Mouse (Mus musculus) gonadal fat pad, adult 2 months (tissue): Measurements from ENCODE around the gene Gng8. TPM values are rescaled to one million over a fixed set of nuclear protein-coding genes. Genes with fewer than 3 reads are reported as not detected.

ENCODE experiments used
- DNase-seq: peaks from one replicate; pipeline ENCODE4 v3.0.0-alpha.2; 2012; ENCODE audit warnings: low read depth
- polyA plus RNA-seq: library from polyadenylated mRNA; depleted of rRNA; stranded (reverse); fragments of >200 nt; gene quantifications from 2 replicates; pipeline ENCODE4 v1.2.3, GENCODE M21; 2012

The Gng8 gene
- polyA plus RNA-seq, 1 experiment, result 15.3 TPM

GRCm38 (mm10) chr7:16908367-16908766 is 16.8 kb downstream of the Gng8 start:
- no peak for DNase-seq

DNA sequence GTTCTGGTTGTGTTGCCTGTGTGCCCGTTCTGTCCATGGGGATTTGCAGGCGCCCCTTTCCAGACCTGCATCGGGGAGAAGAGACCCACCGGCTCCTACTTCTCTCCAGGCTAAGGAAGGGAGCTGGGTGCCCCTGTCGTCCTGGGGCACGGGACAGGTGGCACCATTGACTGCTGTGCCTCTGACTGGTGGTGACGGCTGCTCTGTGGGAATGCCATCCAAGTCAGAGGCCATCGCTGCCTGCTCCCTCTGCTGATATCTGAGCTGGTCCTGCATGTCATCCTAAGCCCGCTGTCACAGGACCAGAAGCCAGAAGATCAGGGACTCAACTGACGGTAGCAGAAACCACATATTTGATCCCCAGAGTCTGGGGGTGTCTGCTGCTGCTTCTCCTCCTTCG is 17.3 kb downstream of the Gng8 start:
- DNase-seq, result no peak

DNA sequence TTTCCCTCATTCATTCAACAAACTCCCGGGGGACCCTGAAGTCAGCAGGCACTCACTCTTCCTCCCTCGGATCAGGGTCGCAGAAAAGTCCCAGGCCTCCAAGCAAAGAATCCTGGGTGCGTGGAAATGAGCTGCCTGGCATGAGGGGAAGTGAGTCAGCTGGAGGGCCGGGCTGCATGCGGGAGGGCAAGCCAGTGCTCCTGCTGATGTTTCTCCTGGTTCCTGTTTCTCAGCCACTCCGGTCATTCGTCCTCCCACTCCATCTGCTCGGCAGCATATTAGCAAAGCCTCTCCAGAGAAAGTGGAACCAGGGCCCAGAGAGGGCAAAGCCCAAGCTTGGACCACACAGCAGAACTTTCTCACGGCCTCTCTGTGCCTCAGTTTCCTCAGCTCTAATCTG is 18.3 kb downstream of the Gng8 start:
- no peak for DNase-seq

GRCm38 (mm10) chr7:16911904-16912303 is 20.3 kb downstream of the Gng8 start:
- no peak for DNase-seq

GRCm38 (mm10) chr7:16912360-16912759 is 20.8 kb downstream of the Gng8 start:
- DNase-seq, result no peak

GRCm38 (mm10) chr7:16913806-16914452 is 22.3 kb downstream of the Gng8 start:
- DNase-seq, result no peak

GRCm38 (mm10) chr7:16914453-16915343 is 23.1 kb downstream of the Gng8 start:
- no peak for DNase-seq

- DNase-seq, result no peak
These were observed 24.1 kb downstream of the Gng8 start for GRCm38 (mm10) chr7:16915461-16916340.

DNA sequence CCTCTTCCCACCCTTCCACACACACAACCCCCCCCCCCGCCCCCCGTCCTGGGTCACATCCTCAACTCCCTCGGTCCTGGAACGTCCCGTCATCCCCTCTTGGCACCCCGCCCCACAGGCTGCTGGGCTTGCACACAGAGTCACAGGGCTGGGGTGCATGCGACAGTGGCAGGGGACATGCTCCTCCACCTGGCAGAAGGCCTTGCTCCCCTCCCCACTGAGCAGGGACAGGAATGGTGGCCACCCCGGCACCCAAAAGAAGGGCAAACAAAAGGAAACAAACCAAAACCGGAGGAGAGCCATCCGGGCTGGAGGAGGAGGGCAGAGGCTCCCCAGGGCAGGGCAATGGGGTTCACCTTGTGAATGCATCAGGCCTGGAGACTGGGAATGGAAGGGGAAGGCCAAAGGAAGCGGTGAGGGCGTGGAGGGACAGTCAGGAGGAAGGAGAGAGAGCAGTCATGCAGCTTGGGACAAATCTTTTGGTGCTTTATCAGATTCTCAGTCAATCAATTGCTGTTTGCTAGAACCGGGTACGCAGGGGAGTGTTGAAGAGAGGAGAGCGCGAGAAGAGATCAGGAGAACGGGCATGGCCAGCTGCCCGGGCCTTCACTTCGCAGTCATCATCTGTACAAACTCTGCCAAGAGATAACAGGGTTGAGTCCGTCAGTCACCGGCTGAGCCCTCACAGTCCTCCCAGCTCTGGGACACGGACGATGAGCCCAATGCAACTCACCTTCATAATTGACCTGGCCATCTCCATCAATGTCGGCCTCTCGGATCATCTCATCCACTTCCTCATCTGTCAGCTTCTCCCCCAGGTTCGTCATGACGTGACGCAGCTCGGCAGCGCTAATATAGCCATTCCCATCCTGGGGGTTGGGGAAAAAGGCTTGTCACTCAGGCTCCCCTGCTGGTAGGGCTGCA is 25.0 kb downstream of the Gng8 start:
- no peak for DNase-seq

DNA sequence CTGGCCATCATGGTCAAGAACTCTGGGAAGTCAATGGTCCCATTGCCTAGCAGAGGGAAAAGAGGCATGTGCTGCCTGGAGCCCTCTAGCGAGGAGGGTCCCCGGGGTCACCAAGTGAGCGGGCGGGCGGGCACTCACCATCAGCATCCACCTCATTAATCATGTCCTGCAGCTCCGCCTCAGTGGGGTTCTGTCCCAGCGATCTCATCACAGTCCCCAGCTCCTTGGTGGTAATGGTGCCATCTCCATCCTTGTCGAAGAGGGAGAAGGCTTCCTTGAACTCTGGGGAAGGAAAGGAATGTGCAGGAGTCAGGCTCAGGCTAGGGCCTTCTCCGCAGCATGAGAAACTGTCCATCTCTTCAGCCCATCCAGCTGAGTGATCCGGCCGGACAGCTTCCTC is 25.9 kb downstream of the Gng8 start:
- DNase-seq, result no peak

- DNase-seq, result no peak
These were observed 26.4 kb downstream of the Gng8 start for GRCm38 (mm10) chr7:16918014-16918413.

- no peak for DNase-seq
These were observed 27.1 kb downstream of the Gng8 start for GRCm38 (mm10) chr7:16918670-16919069.

GRCm38 (mm10) chr7:16919395-16920149 is 28.0 kb downstream of the Gng8 start:
- DNase-seq, result no peak

DNA sequence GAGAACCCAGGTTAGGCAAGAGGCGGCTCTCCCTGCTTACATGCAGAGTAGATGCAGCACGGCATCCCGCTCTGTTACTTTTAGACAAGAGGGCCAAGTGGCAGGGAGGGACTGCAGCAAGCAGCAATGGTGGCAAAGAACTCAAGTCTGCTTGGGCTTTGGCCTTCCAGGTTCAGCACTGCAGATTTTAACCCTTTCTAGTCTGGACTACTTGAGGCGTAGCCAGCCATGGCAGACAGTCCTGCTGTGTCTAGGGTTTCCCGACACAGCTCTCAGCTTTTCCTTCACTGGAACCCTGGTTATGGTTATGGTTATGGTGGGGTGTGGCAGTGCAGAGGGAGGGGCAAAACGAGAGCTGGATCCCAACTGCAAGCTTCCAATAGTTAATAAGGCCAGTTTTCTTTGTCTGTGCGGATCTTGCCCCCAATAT is 28.6 kb downstream of the Gng8 start:
- no peak for DNase-seq

DNA sequence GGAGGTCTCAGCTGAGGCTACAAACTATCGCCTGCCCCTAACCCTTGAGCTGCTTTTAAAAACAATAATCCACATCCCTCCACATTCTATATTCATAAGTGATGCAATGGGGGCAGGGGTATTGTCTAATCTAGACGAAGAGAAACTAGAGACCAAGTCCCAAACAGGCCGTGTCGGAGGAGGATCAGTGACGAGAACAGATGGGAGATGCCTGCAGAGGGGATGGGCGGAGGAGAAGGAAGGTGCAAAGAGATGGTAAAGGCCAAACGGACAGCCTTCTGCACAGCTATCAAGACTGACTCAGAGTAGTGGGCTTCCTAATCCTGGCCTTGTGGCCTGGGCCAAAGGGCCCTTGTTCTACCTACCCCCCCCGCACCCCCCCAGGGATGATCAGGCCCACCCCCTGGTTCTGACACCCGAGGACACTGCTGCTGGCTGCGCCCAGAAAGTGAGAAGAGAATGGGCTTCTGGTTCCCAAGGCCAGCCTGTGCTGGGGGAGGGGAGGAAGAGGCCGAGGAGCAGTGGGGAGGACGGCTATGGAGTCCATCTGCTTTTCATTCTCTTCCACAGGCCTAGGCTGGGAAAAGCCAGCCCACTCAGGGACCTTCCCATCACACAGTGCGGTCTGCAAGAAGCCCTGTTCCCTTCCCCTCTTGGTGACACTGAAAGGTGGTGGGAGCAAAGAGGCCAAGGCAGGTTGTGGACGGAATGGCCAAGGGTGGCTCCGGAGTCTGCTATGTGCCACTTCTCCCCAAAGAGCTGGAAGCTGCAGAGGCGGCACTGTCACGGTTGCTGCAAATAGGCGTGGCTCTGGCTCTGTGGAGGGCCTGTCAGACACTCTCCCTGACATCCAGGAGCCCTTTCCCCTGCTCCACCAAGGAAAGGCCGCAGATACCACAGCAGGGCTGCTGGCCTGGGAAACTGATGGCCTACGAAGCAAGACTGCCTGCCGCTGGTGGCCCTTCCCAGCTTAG is 29.5 kb downstream of the Gng8 start:
- DNase-seq, result no peak

- DNase-seq, result no peak
These were observed 30.3 kb downstream of the Gng8 start for GRCm38 (mm10) chr7:16921881-16922335.

DNA sequence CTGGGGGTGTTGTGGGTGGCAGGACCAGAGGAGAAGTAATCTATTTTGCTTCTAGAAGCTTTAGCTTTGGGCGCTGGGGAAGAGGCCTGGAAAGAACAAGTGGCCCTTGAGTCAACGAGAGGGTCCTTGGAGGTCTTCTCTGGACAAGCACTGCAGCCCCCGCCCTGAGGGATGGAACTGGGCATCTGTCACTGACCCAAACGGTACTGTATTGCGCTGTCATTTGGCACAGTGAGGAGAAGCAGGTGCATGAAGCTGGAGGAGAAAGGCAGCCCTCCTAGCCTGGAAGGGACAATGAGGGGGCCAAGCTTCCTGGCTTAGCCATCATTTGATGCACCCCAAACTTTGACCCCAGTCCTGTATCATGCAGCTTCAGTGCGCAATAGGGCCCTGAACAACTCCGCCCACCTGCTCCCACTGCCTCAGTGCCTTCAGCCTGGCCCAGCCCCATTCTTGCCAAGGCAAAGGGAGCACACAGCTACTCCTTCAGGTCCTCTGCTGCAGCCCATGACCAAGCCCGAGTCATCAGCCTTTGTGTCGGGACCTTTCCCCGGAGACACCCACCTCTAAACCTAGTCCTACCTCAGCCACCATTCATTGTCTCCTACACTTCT is 30.9 kb downstream of the Gng8 start:
- DNase-seq, result no peak

DNA sequence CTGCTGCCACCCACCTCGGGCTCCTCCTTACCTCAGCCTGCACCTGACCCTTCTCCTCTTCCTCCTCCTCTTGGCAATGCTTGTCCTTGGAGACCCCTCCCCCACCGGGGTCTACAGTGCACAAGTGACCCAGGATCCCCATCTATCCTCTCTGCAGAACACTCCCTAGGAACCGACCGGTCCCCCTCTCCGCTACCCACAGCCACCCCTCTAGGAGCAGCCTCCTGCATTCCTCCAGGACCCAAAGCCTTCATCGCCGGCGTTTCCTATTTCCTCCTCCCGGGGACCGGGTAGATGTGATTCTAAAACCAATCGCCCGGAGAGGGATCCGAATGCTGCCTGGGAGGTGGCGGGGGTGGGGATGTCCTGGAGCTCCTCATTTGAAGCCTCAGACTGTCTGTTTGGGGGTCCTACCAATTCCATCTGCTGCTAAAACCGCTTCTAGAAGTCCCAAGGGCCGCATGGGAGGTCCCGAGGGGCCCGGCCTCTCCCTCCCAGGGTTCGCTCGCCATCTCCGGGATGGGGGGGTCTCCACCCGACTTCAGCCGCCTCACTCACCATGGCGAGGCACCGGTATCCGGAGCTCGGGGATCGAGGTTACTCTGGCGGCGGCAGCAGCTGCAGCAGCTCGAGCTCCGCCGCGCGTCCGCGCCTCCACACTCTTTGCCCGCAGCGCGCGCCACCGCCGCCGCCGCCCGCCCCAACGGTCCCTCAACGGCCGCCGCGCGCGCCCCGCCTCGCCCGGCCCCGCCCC is 31.9 kb downstream of the Gng8 start:
- DNase-seq, result no peak
